Mouse (Mus musculus): ENCODE data around the gene Tnks2. TPM values are rescaled to one million over a fixed set of nuclear protein-coding genes. Genes with fewer than 3 reads are reported as not detected.
A peak's percentile ranks its signal among the peaks of the same experiment; 100 is the strongest.
"Not testable (repeated sequence)": the region's sequence is repeated elsewhere in the genome, so short reads cannot be mapped to it uniquely, and the experiment has no call there.

Gene Tnks2
- total RNA-seq, 2 experiments from 2014 or later = 140 to 149 TPM

DNA sequence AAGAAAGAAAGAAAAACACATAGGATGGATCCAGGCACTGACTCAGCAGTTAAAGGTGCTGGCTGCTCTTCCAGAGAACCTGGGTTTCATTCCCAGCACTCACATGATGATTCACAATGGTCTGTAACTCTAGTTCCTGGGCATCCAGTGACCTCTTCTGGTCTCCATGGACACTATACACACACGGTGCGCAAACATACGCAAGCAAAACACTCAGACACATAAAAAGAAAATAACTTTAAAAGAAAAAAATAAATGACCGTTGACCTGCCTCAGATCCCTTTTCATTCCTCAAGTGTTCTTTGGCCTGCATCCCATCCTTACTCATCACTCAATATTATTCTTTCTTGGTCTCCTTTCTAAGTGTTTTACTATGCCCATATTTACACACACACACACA, 13.6 kb upstream of the Tnks2 start:
- DNase-seq (ENCODE audit: low spot score in 2 of 2) = no peak
- intact Hi-C loops (cut with DNase I) = no loop called here

DNA sequence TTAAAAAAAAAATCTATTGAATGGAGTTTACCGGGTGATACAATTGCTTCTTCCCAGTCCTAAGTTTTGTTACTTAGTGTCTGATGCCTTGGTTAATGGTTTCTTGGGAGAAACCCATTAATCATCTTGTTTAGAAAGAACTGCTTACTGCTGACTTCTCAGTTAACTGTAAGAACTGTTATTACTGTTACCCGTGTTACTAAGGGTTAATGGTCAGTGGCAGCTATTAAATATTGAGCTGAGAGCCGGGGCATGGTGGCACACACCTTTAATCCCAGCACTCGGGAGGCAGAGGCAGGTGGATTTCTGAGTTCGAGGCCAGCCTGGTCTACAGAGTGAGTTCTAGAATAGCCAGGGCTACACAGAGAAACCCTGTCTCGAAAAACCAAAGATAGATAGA, 12.7 kb upstream of the Tnks2 start:
- DNase-seq (ENCODE audit: low spot score in 2 of 2); intact Hi-C loops (cut with DNase I): not testable (repeated sequence)

DNA sequence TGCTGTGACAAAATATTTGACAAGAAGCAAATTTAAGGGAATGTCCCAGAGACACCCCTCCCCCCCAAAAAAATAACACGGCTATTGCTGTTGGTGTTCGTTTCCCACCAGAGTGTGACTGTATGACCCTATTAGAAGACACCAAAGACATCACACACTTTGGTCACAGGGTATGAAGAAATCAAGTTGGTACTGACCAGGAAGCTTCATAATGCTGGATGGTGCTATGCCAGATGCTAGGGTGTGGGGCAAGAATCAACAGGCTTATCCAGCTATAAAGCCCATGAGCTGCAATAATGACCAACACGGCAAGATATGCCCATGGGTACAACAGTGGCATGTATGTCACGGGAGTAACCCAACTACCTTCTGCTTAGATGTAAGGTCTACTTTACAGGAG, 11.3 kb upstream of the Tnks2 start:
- intact Hi-C loops (cut with DNase I) = no loop called here
- DNase-seq (ENCODE audit: low spot score in 2 of 2) = no peak

DNA sequence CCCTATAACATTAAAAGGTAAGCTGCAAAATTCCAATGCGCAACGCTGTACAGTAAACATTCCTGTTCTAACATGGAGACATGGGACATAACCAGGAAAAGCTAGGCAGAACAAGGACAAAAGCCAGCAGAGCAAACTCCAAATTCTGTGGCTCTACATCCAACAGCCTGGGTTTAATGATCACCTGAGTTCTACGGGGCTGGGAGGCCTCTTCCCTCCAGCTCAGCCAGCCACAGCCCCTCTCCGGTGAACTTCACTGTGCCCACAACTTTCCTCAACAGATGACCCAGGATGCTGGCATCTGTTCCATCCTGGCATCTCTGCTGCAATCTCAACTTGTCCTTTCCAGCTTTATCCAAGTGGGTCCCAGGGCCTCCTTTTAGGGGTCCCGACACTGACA, 6.4 kb upstream of the Tnks2 start:
- intact Hi-C loops (cut with DNase I) = no loop called here
- DNase-seq (ENCODE audit: low spot score in 2 of 2) = no peak

DNA sequence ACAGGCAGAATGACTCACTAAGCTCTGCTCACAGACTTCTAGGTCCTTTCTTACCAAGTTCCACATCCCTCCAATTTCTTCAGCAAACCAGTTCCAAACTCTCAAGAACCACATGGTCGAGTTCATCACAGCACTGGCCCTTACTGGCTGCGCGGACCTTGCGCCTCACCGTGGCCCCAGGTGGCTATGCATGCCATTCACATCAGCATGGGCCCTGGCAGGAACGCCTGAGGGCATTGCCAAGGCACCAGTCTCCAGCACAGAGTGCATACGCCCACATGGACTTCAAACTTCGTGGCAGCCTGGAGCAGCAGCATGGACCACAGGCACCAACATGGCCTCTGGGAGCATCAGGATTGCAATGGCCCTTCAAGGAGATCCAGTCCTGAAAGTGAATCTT, 5.7 kb upstream of the Tnks2 start:
- DNase-seq (ENCODE audit: low spot score in 2 of 2) = no peak

DNA sequence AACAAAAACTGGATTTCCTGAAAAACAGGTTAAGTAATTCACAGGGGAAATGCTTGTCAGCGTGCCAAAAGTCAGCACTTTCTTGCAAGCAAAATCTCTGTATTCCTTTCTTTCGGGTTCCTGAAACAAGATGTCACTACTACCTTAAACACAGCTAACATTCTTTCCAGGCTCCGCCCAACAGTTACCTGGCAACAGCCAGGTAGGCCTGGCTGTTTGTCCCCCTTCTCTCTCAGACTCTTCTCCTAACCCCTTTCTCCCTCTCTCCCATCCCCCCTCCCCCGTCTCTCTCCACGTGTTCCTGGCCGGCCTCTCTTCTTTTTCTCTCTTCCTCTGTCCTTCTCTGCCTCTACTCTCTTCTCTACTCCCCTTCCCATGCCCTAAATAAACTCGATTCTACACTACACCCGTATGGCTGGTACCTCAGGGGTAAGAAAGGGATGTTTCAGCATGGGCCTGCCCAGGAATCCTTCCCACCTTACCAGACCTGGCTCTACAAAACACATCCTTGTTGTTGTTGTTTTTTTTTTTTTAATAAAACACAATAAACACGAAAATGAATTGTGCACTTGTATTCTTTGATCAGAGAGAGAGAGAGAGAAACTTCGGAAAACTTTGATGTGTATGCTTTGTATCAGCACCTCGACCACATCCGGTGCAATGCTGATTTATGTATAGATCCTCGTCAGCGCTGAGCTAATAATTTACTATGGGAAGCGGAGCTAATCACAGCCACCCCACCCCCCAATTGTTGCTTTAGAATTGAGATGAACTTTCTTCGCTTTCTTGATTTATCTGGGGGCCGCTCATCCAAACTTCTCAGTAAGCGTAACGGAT, 863 bp upstream of the Tnks2 start:
- intact Hi-C loops (cut with DNase I) = loop anchor here (5.0 kb wide), 1 partner anchor 94 kb away; the partner anchor contains the start of gene Btaf1
- no peak for DNase-seq (ENCODE audit: low spot score in 2 of 2)

More for the DNA sequence above, 5.7 kb upstream of the Tnks2 start:
- intact Hi-C loops (cut with DNase I) = no loop called here

DNA sequence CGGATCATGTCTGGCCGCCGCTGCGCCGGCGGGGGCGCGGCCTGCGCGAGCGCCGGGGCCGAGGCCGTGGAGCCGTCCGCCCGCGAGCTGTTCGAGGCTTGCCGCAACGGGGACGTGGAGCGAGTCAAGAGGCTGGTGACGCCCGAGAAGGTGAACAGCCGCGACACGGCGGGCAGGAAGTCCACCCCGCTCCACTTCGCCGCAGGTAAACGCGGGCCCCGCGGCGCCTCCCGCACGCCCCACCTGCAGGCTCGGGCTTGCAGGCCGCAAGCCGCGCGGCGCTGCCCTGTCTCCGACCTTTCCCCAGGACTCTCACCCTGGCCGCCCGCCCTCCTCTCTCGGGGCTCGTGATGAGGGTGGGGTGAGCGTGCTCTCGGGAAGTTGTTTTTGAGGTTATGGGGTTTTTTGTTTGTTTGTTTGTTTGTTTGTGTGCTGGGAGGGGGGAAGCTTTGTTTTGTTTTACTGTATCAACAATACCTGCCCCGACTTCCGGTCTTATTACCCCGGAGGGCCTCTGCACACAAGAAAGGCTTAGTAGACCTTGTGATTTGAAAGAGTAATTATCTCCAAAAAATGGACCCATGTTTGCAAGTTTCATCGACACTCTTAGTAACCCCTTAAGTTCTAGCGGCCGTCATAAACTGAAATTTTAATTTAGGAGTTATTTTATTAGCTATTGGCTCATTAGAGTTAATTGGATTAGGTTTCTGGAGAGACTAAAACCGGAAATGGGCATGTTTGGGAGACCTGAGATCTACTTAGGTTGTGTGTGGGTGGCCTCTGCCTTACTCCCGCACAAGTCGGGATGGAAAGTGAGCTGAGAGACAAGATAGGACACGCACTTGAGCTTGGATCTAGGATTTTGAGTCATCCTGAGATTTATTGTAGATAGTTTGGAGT, 750 bp downstream of the Tnks2 start:
- peak in 1 of 2 experiments; percentile 8 for DNase-seq (ENCODE audit: low spot score in 2 of 2)
- intact Hi-C loops (cut with DNase I) = loop anchor here (5.0 kb wide), 1 partner anchor 93 kb away; the partner anchor contains the start of gene Btaf1

DNA sequence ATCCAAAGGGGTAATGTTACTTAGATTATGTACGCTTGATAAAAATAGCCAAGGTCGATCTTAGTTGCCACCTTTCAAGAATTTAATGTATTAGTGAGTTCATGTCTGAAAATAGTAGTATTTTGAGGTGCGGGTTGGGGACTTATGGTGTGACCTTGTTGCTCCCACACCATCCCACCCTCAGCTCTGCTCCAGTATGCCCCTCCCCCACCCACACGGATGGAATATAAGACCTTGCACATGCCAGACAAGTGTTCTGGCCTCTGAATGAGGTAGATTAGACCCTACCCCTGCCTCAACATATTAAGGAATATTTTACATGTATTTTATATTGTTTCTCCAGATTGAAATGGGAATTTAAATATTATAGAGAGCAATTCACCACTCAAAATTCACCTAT, 2.0 kb downstream of the Tnks2 start:
- intact Hi-C loops (cut with DNase I) = no loop called here

DNA sequence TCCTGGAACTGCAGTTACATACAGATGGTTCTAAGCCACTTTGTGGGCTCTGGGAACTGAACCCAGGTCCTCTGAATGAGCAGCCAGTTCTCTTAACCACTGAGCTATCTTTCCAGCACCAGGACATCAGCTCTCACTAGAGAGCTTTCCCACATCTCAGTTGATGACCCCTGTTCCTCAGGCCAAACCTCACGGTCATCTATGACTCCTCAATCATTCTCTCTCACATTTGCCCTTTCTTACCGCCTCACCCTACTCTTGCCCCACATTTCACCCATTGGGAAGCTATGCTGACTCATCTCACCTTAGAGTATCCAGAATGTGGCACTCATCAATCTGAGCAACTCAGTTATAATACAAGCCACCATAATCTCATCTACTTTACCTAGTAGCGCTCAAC, 6.3 kb downstream of the Tnks2 start:
- DNase-seq (ENCODE audit: low spot score in 2 of 2) = no peak
- intact Hi-C loops (cut with DNase I) = no loop called here

More for the DNA sequence above, 2.0 kb downstream of the Tnks2 start:
- no peak for DNase-seq (ENCODE audit: low spot score in 2 of 2)

DNA sequence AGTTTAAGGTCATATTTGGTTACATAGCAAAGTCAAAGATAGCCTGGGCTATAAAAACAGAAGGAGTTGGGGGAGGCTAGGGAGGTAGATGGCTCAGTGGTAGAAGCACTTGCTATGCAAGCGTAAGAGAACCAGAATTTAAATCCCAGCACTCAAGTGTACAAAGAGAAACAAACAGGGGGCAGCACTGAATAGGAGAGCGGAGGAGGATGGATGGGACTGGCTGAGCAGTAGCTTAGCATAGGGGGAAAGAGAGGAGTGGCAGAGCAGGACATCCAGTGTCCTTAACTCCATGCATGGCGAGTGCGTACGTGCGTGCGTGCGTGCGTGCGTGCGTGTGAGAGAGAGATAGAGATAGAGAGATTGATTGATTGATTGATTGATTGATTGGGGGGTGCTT, 9.8 kb downstream of the Tnks2 start:
- DNase-seq (ENCODE audit: low spot score in 2 of 2) = no peak
- intact Hi-C loops (cut with DNase I) = no loop called here

DNA sequence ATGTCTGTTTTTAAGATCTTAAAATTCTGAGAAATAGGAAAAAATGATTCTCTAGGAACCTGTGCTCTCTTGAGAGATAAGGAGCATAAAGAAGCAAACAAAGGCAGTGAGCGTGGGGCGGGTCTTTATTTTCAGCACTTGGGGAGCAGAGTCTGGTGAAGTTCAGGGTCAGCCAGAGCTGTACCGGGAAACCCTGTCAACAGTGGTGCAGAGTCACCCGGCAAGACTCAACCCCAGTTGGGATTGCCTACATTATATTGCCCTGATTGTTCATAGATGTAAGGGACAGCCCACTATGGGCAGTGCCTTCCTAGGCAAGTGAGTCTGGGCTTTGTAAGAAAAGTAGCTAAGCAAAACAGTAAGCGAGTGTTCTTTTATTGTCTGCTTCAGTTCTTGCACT, 11.9 kb downstream of the Tnks2 start:
- DNase-seq (ENCODE audit: low spot score in 2 of 2) = no peak
- intact Hi-C loops (cut with DNase I) = no loop called here

DNA sequence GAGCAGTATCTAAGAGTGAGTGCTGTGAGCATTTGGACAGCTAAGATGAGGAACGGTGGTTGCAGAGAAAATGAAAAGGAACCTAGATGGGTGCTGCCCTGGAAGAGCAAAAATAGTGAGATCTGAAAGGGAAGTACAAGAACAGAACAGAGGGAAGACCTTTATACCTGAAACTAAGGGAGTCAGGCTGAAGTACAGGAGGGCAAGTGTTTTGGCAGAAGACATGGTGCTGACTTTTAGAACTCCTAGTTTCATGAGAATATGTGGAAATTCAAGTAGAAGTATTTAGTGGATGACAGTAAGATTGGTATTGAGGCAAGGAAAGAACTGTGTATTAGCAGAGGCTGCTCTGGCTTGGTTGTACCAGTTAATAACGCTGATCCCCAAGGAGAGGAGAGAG, 19.8 kb downstream of the Tnks2 start:
- intact Hi-C loops (cut with DNase I) = loop anchor here (10.0 kb wide), 1 partner anchor 131 kb away; no protein-coding TSS in a partner anchor
- no peak for DNase-seq (ENCODE audit: low spot score in 2 of 2)

DNA sequence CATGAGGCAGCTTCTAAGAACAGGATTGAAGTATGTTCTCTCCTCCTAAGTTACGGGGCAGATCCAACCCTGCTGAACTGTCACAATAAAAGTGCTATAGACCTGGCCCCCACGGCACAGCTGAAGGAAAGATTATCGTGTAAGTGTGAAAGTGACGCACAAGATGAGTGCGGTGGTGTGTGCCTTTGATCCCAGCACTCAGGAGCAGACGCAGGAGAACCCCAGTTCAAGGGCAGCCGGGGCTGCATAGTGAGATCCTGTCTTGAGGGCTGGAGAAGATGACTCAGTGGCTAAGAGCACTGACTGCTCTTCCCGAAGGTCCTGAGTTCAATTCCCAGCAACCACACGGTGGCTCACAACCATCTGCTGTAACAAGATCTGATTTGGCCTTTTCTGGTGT, 23.8 kb downstream of the Tnks2 start:
- intact Hi-C loops (cut with DNase I) = loop anchor here (10.0 kb wide), 1 partner anchor 127 kb away; no protein-coding TSS in a partner anchor
- DNase-seq (ENCODE audit: low spot score in 2 of 2) = no peak

DNA sequence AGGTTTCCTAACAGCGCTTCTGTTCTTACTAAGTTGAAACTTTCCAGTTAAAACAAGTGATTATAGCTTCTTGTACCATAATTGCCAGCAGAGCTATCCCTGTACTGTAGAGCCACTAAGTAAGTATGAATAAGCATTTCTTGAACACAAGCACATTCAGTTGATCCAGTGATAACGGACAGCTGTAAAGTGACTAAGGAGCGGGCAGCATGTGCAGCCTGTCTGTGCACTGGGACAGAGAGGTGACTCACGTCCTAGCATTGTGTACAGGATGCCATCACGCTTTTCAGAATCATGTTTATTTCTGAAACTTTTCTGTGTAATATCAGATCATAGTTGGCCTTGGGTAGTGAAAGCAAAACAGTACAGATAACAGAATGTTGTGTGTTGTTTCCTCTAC, 26.4 kb downstream of the Tnks2 start:
- DNase-seq (ENCODE audit: low spot score in 2 of 2) = no peak
- intact Hi-C loops (cut with DNase I) = no loop called here

DNA sequence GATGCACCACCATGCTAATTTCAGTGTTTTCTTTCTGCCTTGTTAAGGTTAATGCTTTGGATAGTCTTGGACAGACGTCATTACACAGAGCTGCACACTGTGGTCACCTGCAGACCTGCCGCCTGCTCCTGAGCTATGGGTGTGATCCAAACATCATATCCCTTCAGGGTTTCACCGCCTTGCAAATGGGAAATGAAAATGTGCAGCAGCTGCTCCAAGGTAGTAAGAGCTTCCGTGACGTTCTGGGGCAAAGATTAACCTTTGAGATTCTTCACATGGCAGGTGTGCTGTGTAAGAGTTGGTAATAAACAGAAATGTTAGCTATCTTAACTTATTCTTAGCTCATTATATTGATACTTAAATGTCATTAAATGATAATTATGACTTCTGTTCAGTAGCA, 31.9 kb downstream of the Tnks2 start:
- no peak for DNase-seq (ENCODE audit: low spot score in 2 of 2)
- intact Hi-C loops (cut with DNase I) = no loop called here

DNA sequence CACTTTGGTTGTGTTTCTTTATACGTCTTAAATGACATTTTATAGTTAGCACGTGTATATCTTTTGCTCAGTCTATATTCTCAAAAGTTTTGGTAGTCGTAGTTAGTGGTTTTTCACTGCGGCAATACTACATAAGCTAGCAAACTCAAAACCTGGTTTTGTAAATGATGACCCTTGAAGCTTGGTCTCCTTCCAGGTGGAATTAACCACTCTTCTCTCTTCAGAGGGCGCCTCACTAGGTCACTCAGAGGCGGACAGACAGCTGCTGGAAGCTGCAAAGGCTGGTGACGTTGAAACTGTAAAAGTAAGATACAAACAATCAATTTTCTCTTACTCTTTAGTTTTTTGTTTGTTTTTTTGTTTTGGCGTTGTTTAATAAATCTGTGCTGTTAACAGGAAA, 33.4 kb downstream of the Tnks2 start:
- intact Hi-C loops (cut with DNase I) = no loop called here

DNA sequence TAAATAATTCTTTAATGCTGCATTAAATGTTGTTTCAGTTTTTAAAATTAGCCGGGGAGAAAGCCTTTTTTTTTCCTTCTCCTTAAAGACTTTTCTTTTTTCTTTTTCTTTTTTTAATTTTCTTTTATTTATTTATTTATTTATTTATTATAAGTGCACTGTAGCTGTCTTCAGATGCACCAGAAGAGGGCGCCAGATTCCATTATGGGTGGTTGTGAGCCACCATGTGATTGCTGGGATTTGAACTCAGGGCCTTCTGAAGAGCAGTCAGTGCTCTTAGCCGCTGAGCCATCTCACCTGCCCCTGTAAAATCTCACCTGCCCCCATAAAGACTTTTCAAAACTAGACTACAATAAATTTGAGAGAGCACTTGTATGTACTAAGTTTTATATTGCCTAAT, 34.6 kb downstream of the Tnks2 start:
- intact Hi-C loops (cut with DNase I) = not testable (repeated sequence)

More for the DNA sequence above, 33.4 kb downstream of the Tnks2 start:
- no peak for DNase-seq (ENCODE audit: low spot score in 2 of 2)

DNA sequence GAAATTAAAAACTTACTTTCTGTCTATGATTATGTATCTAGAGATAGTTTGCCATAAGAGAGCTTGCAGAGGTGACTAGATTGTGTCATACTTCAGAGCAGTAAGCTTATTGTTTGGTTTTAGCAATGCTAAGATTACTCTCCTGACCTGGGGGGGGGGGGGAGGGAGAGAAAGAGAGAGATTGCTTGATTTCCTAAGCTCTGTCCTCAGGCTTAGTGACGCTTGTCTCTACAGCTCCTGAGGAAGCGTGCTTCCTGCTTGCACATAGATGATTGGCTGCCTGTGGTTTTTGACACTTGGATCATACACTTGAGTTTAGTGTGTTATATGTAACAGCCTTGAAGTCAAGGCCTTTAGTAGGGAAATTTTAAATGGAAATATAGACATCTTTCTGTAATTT, 40.6 kb downstream of the Tnks2 start:
- intact Hi-C loops (cut with DNase I) = loop anchor here (10.0 kb wide), 1 partner anchor 120 kb away; no protein-coding TSS in a partner anchor
- no peak for DNase-seq (ENCODE audit: low spot score in 2 of 2)

More for the DNA sequence above, 34.6 kb downstream of the Tnks2 start:
- not testable (repeated sequence) for DNase-seq (ENCODE audit: low spot score in 2 of 2)

DNA sequence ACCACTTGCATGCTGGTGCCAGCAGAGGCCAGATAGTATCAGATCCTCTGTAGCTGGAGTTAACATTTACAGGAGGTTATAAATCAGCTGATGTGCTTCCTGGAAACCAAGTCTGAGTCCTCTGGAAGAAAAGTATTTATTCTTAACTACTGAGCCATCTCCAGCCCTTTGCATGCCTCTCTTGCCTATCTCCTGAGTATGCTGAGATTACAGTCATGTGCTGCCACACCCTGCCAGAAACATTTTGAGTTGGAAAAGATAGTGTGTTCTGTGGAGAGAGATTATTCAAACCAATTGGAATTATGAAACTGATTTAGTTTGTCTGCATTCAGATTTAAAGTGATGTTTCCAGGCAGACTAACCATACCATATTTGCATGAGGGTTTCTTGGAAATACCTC, 43.3 kb downstream of the Tnks2 start:
- intact Hi-C loops (cut with DNase I) = loop anchor here (10.0 kb wide), 1 partner anchor 117 kb away; no protein-coding TSS in a partner anchor
- no peak for DNase-seq (ENCODE audit: low spot score in 2 of 2)
